Mouse (Mus musculus) thymus, adult 2 months (tissue): Measurements from ENCODE around the gene Sez6l.

Source experiments
- CTCF ChIP-seq: fragments of 200-500 bp; IDR thresholded peaks from 2 replicates; pipeline ENCODE4 v1.5.1; 2012; ENCODE audit warnings: mild to moderate bottlenecking, control low read depth, low read length, moderate library complexity, borderline replicate concordance; ENCODE audit not compliant: control insufficient read depth, poor library complexity, insufficient read depth; ENCODE audit errors: extremely low read depth
- POLR2A ChIP-seq: fragments of 200-500 bp; IDR thresholded peaks from 2 replicates; pipeline ENCODE4 v1.6.1; 2012; ENCODE audit warnings: mild to moderate bottlenecking, low read length, control low read depth, moderate library complexity; ENCODE audit not compliant: control insufficient read depth, poor library complexity, insufficient read depth; ENCODE audit errors: extremely low read depth

GRCm38 (mm10) chr5:112554508-112554907 lies 22.5 kb downstream of the Sez6l start:
- TF ChIP-seq CTCF (no peak), POLR2A (no peak)
